Mouse (Mus musculus): ENCODE data around the gene Rpl10-ps3. TPM values are rescaled to one million over a fixed set of nuclear protein-coding genes. Genes with fewer than 3 reads are reported as not detected.

The Rpl10-ps3 gene
- polyA plus RNA-seq (2014; fragmentation: Illumina TruSeq; extraction: RNeasy Lipid Tissue Mini Kit (QIAGEN cat#74804); ENCODE audit: low replicate concordance), result 144 TPM

DNA sequence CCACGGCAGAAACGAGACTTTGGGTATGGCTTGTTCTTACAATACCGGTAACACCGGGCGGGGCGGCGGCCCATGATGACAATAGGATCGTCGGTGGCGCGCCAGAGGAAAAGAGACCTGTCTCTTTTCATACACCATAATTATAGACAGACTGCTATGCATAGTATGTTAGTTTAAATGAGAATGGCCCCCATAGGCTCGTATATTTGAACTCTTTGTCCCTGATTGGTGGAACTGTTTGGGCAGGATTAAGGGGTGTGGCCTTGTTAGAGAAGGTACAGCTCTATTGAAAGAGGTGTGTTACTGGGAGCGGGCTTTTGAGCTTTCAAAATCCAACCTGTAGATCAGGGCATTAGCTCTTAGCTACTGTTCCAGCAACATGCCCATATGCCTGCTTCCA, at the start of gene Rpl10-ps3:
Gene Rpl10-ps3, minus strand, starts transcription at position 101 of the 400 bp plus-strand sequence.

Other genes starting within 250 kb of the Rpl10-ps3 start
- 1.9 TPM for gene Plet1, start 149.6 kb upstream of the Rpl10-ps3 start, polyA plus RNA-seq (2014; fragmentation: Illumina TruSeq; extraction: RNeasy Lipid Tissue Mini Kit (QIAGEN cat#74804); ENCODE audit: low replicate concordance)
- 151 TPM for gene Pts, start 183.8 kb upstream of the Rpl10-ps3 start, polyA plus RNA-seq (2014; fragmentation: Illumina TruSeq; extraction: RNeasy Lipid Tissue Mini Kit (QIAGEN cat#74804); ENCODE audit: low replicate concordance)
- gene Il18, start 209.9 kb upstream of the Rpl10-ps3 start, polyA plus RNA-seq (2014; fragmentation: Illumina TruSeq; extraction: RNeasy Lipid Tissue Mini Kit (QIAGEN cat#74804); ENCODE audit: low replicate concordance), result 1,608 TPM
- 142 TPM for gene Bco2, start 210.2 kb upstream of the Rpl10-ps3 start, polyA plus RNA-seq (2014; fragmentation: Illumina TruSeq; extraction: RNeasy Lipid Tissue Mini Kit (QIAGEN cat#74804); ENCODE audit: low replicate concordance)
- 17.0 TPM for gene Tex12, start 216.4 kb upstream of the Rpl10-ps3 start, polyA plus RNA-seq (2014; fragmentation: Illumina TruSeq; extraction: RNeasy Lipid Tissue Mini Kit (QIAGEN cat#74804); ENCODE audit: low replicate concordance)

Measured in small intestine, adult 10 weeks (tissue).